Mouse (Mus musculus): Measurements from ENCODE around the gene Rnf24.

Rnf24 gene

GRCm38 (mm10) chr2:131352747-131353563 is at the start of gene Rnf24:
Gene Rnf24, minus strand, starts transcription at chr2:131352892.
- DNase-seq (ENCODE audit: low read depth, low spot score), result peak; percentile 96

GRCm38 (mm10) chr2:131401794-131402495 is 49.3 kb upstream of the Rnf24 start:
- DNase-seq (ENCODE audit: low read depth, low spot score), result no peak

- DNase-seq (ENCODE audit: low read depth, low spot score), result no peak
Observed at GRCm38 (mm10) chr2:131400846-131401245, 48.2 kb upstream of the Rnf24 start.

- no peak for DNase-seq (ENCODE audit: low read depth, low spot score)
Observed at GRCm38 (mm10) chr2:131397323-131397848, 44.7 kb upstream of the Rnf24 start.

GRCm38 (mm10) chr2:131386350-131386962 is 33.8 kb upstream of the Rnf24 start:
- DNase-seq (ENCODE audit: low read depth, low spot score), result no peak

GRCm38 (mm10) chr2:131385176-131385575 is 32.5 kb upstream of the Rnf24 start:
- no peak for DNase-seq (ENCODE audit: low read depth, low spot score)

- no peak for DNase-seq (ENCODE audit: low read depth, low spot score)
Observed at GRCm38 (mm10) chr2:131379541-131379940, 26.8 kb upstream of the Rnf24 start.

GRCm38 (mm10) chr2:131378872-131379271 is 26.2 kb upstream of the Rnf24 start:
- no peak for DNase-seq (ENCODE audit: low read depth, low spot score)

GRCm38 (mm10) chr2:131377055-131377454 is 24.4 kb upstream of the Rnf24 start:
- no peak for DNase-seq (ENCODE audit: low read depth, low spot score)

GRCm38 (mm10) chr2:131373656-131374055 is 21.0 kb upstream of the Rnf24 start:
- no peak for DNase-seq (ENCODE audit: low read depth, low spot score)

- no peak for DNase-seq (ENCODE audit: low read depth, low spot score)
Observed at GRCm38 (mm10) chr2:131372276-131372877, 19.7 kb upstream of the Rnf24 start.

- DNase-seq (ENCODE audit: low read depth, low spot score), result no peak
Observed at GRCm38 (mm10) chr2:131371811-131372210, 19.1 kb upstream of the Rnf24 start.

GRCm38 (mm10) chr2:131370828-131371227 is 18.1 kb upstream of the Rnf24 start:
- no peak for DNase-seq (ENCODE audit: low read depth, low spot score)

- DNase-seq (ENCODE audit: low read depth, low spot score), result no peak
Observed at GRCm38 (mm10) chr2:131364689-131365088, 12.0 kb upstream of the Rnf24 start.

GRCm38 (mm10) chr2:131358481-131358880 is 5.8 kb upstream of the Rnf24 start:
- DNase-seq (ENCODE audit: low read depth, low spot score), result no peak

GRCm38 (mm10) chr2:131354049-131354448 is 1.4 kb upstream of the Rnf24 start:
- DNase-seq (ENCODE audit: low read depth, low spot score), result no peak

- peak; percentile 15 for DNase-seq (ENCODE audit: low read depth, low spot score)
Observed at GRCm38 (mm10) chr2:131353564-131353915, 848 bp upstream of the Rnf24 start.

GRCm38 (mm10) chr2:131351968-131352746 is 535 bp downstream of the Rnf24 start:
- peak; percentile 66 for DNase-seq (ENCODE audit: low read depth, low spot score)

- peak; percentile 4 for DNase-seq (ENCODE audit: low read depth, low spot score)
Observed at GRCm38 (mm10) chr2:131351471-131351870, 1.2 kb downstream of the Rnf24 start.

GRCm38 (mm10) chr2:131350301-131350700 is 2.4 kb downstream of the Rnf24 start:
- no peak for DNase-seq (ENCODE audit: low read depth, low spot score)

GRCm38 (mm10) chr2:131345556-131345955 is 7.1 kb downstream of the Rnf24 start:
- no peak for DNase-seq (ENCODE audit: low read depth, low spot score)
